Mouse (Mus musculus) CD4-positive naive resting alpha-beta T cell, adult 76 days (primary cell): ENCODE results near the gene Pcp2. TPM values are rescaled to one million over a fixed set of nuclear protein-coding genes. Genes with fewer than 3 reads are reported as not detected.

Experiments
- total RNA-seq: library from RNA; stranded (reverse); gene quantifications from one replicate; pipeline ENCODE4 v1.2.4, GENCODE M21; 2023

The Pcp2 gene
- total RNA-seq = not detected

GRCm38 (mm10) chr8:3625445-3625844 lies at the start of gene Pcp2:
Gene Pcp2, minus strand, starts transcription at chr8:3625545.

DNA sequence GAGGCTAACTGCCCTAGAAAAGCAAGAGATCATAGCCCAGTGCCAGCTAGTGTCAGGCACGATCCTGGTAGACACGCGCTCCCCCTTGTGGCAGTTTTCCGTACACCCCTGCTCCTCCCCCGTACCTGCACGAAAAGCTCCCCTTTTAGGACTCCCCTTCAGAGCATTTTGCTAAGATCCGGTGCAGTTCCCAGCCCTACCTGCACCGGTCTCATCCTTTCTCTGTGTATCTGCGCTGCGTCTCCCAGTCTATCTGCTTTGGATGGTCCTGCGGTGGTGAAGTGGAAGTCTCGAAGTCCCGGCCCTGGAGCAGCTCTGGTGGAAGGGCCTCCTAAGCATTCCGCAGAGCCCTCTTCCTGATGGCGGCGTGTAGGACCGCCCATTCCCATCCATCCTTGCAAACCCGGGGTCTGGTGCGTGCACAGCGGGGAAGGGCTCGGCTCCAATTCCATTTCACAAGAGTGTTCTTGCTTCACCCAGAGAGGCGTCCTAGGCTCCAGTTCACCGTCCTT lies 46.7 kb upstream of the Pcp2 start, which contains the start of gene Fcor:
Fcor (minus strand) TSS at position 383 of the 512 bp plus-strand sequence.

DNA sequence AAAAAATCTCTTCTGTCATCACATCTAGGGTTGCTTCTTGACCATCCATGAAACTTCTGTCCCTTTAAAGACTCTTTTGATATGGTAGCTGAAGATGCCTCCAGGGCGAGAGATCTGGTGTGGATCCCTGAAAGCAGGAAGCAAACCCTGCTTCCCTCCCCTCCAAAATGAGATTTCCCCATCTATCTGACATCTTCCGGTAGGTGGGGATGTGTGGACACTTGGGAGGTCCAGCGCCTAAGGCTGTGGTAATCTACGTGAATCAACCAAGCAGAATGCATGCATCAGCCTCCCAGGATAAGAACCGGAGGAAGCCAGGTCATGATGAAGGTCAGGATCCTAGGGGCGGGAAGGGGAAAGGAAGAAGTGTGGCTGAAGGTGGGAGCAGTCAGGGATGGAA lies 40.2 kb upstream of the Pcp2 start, which contains the start of gene Mcemp1:
Mcemp1 (plus strand) TSS at position 248 of the 400 bp plus-strand sequence.

GRCm38 (mm10) chr8:3655526-3655925 lies 30.2 kb upstream of the Pcp2 start, which contains the start of gene Retn:
Gene Retn, plus strand, starts transcription at chr8:3655770.

DNA sequence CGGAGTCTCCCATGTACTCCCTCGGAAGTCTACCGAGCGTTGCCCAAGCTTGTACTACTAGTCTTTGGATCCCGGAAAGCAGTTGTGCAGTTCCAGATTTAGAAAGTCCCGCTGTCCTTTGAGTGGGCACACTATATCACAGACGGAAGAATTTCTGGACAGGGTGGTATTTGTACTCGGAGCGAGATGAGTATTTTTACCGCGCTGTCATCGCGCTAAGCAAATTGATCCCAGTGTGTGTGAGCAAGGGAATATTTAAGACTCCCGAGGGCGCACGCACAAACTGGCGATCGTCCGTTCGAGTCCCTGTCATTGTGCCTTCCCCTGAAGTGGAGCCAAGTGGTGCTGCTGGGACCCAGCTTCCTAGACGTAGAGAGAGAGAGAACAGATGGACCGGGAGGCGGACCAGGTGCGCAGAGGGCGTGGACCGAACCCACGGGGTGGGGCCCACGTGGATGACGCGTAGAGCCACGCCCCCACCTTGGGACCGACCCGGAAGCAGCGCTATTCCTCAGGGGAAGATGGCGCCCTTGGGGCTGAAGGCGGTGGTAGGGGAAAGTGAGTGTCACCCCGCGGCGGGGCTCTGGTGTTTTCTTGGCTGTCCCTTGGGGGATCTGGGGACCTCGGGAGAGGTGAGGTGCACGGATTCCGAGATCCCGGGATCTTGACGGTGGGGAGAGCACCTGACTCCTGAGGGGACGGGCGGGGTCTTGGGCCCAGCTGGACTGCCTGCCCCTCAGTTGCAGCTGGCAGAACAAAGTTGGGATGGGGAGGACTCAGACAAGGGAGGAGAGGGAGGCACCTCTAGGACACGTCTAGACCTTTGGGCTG lies 5.5 kb upstream of the Pcp2 start, which contains the start of gene Stxbp2:
Stxbp2 (plus strand) TSS at position 309 of the 831 bp plus-strand sequence.

DNA sequence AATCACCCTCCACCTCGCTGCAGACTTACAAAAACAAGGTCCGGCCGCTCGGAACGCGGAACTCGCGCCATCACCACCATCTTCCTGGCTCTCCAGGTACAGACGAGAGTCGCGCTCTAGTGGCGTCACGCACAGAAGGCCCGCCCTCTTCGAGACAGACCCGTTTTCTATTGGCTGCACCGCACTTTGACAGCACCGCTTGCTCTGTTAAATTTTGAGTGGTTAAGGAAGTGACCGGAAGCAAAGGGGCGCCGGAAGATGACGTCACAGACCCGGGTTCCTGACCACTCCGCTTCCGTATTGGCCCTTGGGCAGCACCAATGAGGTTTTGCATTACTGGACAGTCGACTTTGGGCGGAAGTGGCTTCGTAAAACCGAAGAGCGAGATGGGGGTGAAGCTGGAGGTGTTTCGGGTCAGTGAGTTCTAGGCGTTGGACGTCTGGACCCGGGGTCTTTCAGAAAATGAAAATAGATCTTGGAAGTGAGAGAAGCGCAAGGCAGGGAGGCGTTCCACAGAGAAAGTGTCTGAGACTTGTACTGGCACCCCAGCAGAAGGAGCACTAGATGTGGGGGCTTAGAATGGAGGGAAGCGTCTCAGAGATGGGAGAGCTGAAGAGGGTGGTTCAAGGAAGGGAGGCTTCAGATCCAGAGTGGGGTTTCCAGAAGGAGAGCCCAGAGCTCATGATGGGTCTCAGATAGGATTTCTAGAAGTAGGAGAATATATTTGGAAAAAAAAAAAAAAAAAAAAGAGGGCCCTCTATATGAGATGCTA lies 4.0 kb downstream of the Pcp2 start, which contains the start of the genes Xab2 and Pet100:
Xab2 (minus strand) TSS at position 118 of the 772 bp plus-strand sequence.
Pet100 (plus strand) TSS at position 350 of the 772 bp plus-strand sequence.

GRCm38 (mm10) chr8:3586993-3587390 lies 38.4 kb downstream of the Pcp2 start, which contains the start of gene Camsap3:
Gene Camsap3, plus strand, starts transcription at chr8:3587293.

Other genes starting within 250 kb of the Pcp2 start
- 257 TPM for gene Arhgef18, start 232.5 kb downstream of the Pcp2 start, total RNA-seq
- 0.79 TPM for gene Pex11g, start 157.9 kb downstream of the Pcp2 start, total RNA-seq
- 13.0 TPM for gene Tex45, start 154.7 kb downstream of the Pcp2 start, total RNA-seq
- gene Zfp358, start 132.4 kb downstream of the Pcp2 start, total RNA-seq = 4.0 TPM
- 68.8 TPM for gene Mcoln1, start 125.1 kb downstream of the Pcp2 start, total RNA-seq
- gene Pnpla6, start 110.2 kb downstream of the Pcp2 start, total RNA-seq = 46.8 TPM
- not detected for gene C330021F23Rik, start 57.6 kb downstream of the Pcp2 start, total RNA-seq
- gene Camsap3, start 38.3 kb downstream of the Pcp2 start, total RNA-seq = not detected
- 91.9 TPM for gene Xab2, start 4.2 kb downstream of the Pcp2 start, total RNA-seq
- gene Pet100, start 4.0 kb downstream of the Pcp2 start, total RNA-seq = 32.2 TPM
- 186 TPM for gene Stxbp2, start 5.4 kb upstream of the Pcp2 start, total RNA-seq
- gene Retn, start 30.2 kb upstream of the Pcp2 start, total RNA-seq = not detected
- 0.38 TPM for gene Mcemp1, start 40.2 kb upstream of the Pcp2 start, total RNA-seq
- not detected for gene Fcor, start 46.8 kb upstream of the Pcp2 start, total RNA-seq
- 14.5 TPM for gene Trappc5, start 50.8 kb upstream of the Pcp2 start, total RNA-seq
- 42.6 TPM for gene Fcer2a, start 68.6 kb upstream of the Pcp2 start, total RNA-seq
- gene Clec4g, start 95.1 kb upstream of the Pcp2 start, total RNA-seq = not detected
- 2.2 TPM for gene Cd209a, start 123.4 kb upstream of the Pcp2 start, total RNA-seq
- not detected for gene Cd209e, start 228.8 kb upstream of the Pcp2 start, total RNA-seq